Mouse (Mus musculus) cerebellum, postnatal 25 days (tissue): ENCODE measurements around the gene Ndufaf2.

Experiments used
- DNase-seq, 2 experiments: peaks; one replicate each; pipeline ENCODE4 v3.0.0; 2021; ENCODE audit warnings: mixed read lengths in 2 of 2

Gene Ndufaf2

DNA sequence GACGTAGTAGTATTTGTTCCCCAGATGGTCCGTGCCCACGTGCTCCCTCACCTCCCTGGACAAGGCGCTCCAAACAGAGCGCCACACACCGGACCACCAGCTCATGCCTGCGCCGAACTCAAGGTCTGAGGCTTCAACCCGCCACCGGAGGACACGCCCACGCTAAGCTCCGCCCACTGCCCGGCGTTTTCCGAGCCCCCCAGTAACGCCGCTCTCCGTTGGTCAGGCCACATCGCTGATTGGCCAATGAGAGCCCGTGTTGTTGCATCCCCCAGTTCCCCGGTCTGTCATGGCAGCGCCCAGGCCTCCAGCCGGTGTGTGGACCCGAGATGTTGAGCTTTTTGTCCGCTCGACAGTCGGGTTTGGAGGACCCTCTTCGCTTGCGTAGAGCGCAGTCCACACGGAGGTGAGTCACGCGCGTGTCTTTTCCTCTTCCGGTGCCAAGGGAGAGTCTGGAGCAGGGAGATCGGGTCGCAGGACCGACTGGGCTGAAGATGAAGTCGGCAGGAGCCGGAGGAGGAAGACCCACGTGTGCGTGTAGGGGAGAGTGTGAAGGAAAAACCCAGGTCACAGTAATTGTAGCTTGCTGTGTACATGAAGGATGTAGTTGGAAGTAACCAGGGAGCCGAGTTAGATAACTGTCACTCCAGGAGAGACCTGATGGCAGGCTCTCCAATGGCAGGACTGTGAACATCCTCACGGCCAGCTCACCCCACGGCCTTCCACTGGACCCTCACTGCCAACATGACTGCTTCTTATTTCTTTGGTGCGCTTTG, at the start of gene Ndufaf2, which contains the start of gene Ercc8:
Gene Ndufaf2 (minus strand): TSS at position 159 of the 776 bp plus-strand sequence.
Gene Ercc8 (plus strand): TSS at position 267 of the 776 bp plus-strand sequence.
- peak; percentile 98 for DNase-seq

DNA sequence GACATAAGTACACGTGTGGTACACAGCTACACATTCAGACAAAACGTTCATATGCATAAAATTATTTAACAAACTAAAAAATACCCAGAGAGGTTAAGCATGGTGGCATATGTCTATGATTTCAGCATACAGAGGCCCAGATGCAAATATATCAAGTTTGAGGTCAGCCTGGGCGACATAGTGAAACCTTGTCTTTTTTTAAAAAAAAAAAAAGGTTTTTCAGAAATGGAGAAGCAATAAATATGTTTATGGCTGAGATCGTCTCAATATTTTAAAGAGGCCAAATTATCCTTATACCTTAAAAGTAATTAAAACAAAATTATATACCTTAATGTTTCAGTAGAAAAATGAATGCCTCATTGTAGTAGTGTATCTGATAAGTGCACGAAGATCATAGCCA, 49.7 kb upstream of the Ndufaf2 start:
- DNase-seq, result no peak

DNA sequence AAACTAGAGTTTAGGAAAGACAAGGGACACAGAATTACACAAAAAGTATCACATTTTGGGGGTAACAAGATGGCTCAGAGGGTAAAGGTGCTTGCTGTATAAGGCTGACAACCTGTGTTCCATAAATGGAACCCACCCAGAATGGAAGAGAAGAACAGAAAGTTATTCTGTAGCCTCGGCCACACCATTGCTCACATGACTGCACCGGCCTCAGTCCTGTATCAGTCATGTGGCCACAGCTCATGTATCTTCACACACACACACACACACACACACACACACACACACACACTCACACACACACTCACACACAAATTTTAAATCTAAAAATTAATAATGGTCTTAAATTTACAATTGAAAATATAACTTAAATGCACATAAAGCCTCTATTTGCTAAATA, 49.0 kb upstream of the Ndufaf2 start:
- no peak for DNase-seq

DNA sequence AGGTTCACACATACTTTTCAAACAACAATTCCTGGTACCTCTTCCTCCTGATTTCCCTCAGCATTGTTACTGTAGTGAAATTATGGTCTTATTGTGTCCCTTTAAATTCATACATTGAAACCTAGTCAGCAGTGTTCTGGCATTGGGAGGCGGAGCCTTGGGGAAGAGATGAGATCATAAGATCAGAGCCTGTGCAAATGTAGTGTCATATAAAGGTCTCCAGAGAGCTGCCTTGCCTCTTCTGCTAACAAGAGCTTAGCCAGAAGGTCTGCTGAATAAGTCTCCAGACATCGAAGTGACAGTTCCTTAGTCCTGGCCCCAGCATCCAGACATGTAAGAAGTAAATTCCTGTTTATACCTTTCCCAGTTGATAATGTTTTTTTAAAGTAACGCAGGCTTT, 46.4 kb upstream of the Ndufaf2 start:
- DNase-seq, result no peak

- peak in 1 of 2 experiments; percentile 32 for DNase-seq
These were observed 37.1 kb upstream of the Ndufaf2 start for GRCm38 (mm10) chr13:108195474-108195873.

DNA sequence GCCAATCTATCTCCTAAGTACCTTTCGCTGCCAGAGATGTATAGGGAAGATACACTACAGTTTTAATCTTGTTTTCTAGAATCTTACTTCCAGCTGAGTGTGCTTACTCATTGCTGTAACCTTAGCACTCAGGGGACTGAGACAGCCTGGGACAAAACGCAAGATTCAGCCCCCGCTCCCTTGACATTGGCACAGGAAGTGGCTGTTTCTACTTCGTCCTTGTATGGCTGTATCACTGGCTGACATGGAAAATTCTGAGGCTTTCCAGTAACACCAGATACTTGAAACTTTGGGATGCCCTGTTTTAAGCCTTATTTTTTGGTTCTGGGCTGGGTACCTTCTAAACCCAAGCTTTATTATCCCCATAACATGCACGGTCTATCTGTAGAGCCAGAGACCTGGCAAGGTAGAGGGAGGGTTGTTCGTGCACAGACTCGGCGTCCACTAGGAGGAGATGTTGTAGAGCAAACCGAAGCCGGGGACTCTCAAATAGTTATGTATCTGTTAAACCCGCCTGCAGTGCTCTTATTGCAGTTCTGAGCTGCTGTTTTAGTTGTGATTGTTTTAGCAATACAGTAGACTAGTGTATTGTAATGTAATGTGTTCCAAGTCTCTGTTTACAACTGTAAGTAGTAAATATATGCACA, 32.8 kb upstream of the Ndufaf2 start:
- peak; percentile 31 to 66 for DNase-seq

- DNase-seq, result no peak
These were observed 29.6 kb upstream of the Ndufaf2 start for GRCm38 (mm10) chr13:108187994-108188393.

- DNase-seq, result no peak
These were observed 27.1 kb upstream of the Ndufaf2 start for GRCm38 (mm10) chr13:108185530-108185929.

GRCm38 (mm10) chr13:108184743-108185255, 26.4 kb upstream of the Ndufaf2 start:
- no peak for DNase-seq

DNA sequence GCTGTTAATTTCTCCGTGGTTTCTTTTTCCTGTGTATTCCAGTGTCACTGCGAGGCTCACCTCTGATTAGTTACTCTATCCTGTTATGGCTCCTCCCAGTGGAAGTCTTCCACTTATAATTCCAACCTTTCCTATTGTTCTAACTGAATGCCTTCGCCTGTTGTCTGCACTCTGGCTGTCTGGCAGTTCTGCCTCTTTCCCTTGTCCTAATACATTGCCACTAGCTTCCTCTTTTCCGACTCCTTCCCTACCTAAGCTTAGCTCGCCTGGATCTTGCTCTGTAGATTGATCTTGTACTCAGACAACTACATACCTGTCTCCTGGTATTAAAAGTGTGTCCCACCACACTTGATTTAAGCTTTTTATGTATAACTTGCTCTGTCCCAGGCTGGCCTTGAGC, 22.4 kb upstream of the Ndufaf2 start:
- DNase-seq, result no peak

DNA sequence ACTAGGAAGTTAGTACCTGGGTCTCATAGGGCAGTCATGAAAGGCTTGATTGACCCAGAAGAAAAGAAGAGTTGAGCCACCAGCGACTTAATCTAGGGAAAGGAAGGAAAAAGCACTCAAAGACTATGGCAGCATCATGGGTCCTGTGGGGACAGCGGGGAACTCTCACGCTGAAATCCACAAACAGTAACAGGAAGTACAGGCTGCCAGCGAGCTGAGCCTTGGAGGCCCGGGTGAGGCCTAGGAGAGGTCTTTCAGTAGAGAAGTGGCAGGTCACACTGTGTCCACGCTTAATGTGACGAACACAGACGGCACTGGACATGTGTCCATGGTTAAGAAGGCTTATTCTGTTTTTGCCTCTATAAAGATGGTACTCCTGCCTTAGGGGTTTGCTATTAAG, 21.2 kb upstream of the Ndufaf2 start:
- no peak for DNase-seq

GRCm38 (mm10) chr13:108170511-108170910, 12.1 kb upstream of the Ndufaf2 start:
- peak; percentile 68 to 78 for DNase-seq

GRCm38 (mm10) chr13:108170002-108170401, 11.6 kb upstream of the Ndufaf2 start:
- no peak for DNase-seq

- peak; percentile 36 to 52 for DNase-seq
These were observed 6.2 kb upstream of the Ndufaf2 start for GRCm38 (mm10) chr13:108164621-108165020.

GRCm38 (mm10) chr13:108163912-108164311, 5.5 kb upstream of the Ndufaf2 start:
- peak; percentile 95 to 96 for DNase-seq

GRCm38 (mm10) chr13:108159963-108160362, 1.5 kb upstream of the Ndufaf2 start:
- DNase-seq, result no peak

GRCm38 (mm10) chr13:108159241-108159575, 785 bp upstream of the Ndufaf2 start:
- DNase-seq, result no peak

DNA sequence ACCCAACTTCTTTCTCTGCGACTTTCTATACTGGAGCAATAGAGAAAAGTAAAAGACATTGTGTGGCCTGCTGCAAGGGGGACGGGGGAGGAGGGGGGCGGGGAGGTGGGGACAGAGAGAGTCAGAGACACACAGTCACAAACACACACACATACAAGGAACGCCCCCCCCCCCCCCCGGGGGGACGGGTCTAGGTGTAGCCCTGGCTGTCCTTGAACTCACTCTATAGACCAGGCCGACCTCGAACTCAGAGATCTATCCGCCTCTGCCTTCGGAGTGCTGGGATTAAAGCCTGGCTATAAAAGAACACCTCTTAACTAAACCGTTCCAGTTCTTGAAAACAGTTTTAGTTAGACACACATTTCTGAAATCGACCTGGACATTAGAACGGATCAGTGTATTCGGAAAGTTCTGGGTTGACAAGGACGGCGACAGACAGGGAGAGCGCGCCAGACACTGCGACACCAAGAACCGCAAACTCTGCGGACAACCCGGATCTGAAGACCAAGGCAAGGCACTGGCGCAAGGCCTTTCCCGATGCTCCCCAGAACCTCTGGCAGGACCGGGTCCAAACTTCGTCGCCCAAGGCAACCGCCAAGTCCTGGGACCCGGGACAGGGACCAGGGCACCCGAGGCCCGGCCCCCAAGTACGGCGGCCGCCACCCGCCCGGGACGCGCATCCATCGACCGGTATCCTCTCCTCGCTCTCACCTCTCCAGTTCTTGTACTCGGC, 525 bp downstream of the Ndufaf2 start:
- DNase-seq, result no peak

- DNase-seq, result no peak
These were observed 1.3 kb downstream of the Ndufaf2 start for GRCm38 (mm10) chr13:108157156-108157555.

DNA sequence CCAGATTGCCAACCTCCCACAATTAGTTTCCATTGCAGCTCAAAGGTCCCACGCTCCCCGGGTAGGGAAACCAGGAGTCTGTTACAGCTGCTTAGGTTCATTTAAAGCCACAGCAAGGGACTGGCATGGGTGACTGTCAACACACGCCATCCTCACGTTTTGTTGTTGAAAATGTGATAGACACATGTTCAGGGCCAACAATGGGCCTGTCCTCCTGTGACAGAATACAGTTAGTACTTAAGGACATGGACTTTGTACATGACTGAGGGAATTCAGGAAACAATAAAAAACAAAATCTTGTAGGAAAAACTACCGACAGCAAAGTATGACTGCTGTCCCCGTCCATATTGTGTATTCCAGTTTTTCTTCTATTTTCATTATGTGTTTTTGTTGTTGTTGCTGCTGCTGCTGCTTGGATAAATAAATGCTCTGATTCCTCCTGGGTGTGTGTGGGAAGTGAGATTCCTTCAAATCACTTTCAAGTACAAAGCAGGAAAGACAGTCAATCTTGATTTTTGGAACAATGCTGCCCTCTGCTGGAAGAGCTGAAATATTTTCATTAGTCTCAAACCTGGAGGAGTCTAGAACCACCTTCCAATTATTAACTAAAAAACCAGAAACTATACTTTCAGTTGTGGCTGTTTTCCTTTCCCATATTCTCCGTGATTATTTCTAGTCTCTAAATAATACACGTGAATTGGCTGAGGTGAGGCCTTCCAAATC, 5.6 kb downstream of the Ndufaf2 start:
- DNase-seq, result peak; percentile 45 to 75

DNA sequence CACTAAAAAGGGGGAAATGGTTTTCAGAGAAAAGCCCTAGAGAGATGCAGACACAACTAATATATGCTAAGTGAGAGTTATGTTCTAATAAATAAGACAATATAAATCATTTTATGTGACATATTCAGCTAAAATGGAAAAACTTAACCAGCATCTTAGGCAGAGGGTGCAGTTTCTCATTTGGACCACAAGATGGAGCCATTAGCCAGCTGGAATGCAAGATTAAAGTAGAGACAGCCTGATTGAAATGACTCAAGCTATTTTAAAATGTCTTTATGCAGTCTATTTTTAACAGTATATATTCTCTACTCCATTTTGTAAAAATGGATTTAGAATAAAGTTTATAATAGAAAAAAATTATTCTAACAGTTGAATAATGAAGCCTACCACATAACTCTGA, 6.6 kb downstream of the Ndufaf2 start:
- DNase-seq, result no peak

DNA sequence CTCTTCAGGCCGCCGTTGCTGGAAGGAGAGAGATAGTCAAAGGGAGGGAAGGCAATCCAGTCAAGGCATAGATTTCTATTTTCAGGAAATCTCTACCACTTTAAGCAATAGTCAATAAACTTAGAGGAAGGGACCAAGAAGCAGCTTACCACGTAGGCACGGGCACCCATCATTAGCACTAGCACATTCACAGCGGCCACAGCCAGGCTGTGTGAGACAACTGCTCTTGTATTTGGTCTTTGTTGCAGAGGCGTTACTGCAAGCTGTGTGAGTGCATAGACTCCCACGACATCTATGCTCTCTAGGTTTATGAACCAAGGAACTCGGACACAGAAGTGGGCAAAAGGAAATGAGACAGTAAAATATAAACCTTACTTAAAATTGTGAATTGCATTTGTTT, 14.3 kb downstream of the Ndufaf2 start:
- no peak for DNase-seq
